Mouse (Mus musculus) myocyte (in vitro differentiated cells): ENCODE data around the gene Gm17349.

ENCODE experiments used
- CEBPB ChIP-seq: IDR thresholded peaks from 2 replicates; pipeline ENCODE4 v1.6.1; 2011; ENCODE audit warnings: mild to moderate bottlenecking, moderate library complexity; ENCODE audit not compliant: poor library complexity, insufficient read depth, severe bottlenecking
- E2F4 ChIP-seq: IDR thresholded peaks from one replicate; pipeline ENCODE4 v1.6.1; 2011; ENCODE audit warnings: mild to moderate bottlenecking, control low read depth, moderate library complexity; ENCODE audit not compliant: insufficient read depth
- MAX ChIP-seq: IDR thresholded peaks from one replicate; pipeline ENCODE4 v1.6.1; 2011; ENCODE audit warnings: low read depth, mild to moderate bottlenecking, control low read depth
- POLR2A ChIP-seq: IDR thresholded peaks from one replicate; pipeline ENCODE4 v1.6.1; 2011; ENCODE audit warnings: low read depth, mild to moderate bottlenecking, control low read depth, moderate library complexity; ENCODE audit not compliant: insufficient read length
- REST ChIP-seq: IDR thresholded peaks from one replicate; pipeline ENCODE4 v1.6.1; 2011; ENCODE audit warnings: mild to moderate bottlenecking, control low read depth, moderate library complexity; ENCODE audit not compliant: insufficient read depth, insufficient read length
- USF1 ChIP-seq: IDR thresholded peaks from one replicate; pipeline ENCODE4 v1.6.1; 2011; ENCODE audit warnings: low read depth, mild to moderate bottlenecking, control low read depth, moderate library complexity

GRCm38 (mm10) chr15:99653291-99653690 is 52.0 kb downstream of the Gm17349 start:
- TF ChIP-seq POLR2A = no peak
- no peak for TF ChIP-seq E2F4
- no peak for TF ChIP-seq MAX
- no peak for TF ChIP-seq CEBPB
- no peak for TF ChIP-seq USF1
- TF ChIP-seq REST = no peak
